In the genomic region with DNA sequence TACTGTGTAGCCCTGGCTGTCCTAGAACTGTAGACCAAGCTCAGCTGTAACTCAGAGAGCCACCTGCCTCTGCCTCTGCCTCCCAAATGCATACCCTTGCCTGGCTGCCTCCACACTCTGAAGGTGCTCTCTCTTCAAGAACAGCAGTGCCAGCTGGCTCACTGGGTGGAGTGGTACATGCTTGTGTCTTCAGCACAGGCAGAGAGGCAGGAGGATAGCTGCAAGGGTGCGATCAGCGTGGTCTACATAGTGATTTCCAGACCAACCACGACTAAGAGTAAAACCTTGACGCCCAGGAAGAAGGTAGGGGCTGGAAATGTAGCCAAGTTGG, we compare ENCODE assay signal across 9 mouse cellular contexts. TPM values are rescaled to one million over a fixed set of nuclear protein-coding genes. Genes with fewer than 3 reads are reported as not detected.
DNase-seq lines count a peak whose midpoint lies in the region; ATAC-seq and TF ChIP-seq lines count a peak whose summit lies in the region.
"Had no signal": no experiment of that assay in that cellular context is flagged by ENCODE, and none has a peak within 500 bp of the region (broad histone marks: within the 10 kb centered on the region; RNA-seq: fewer than 3 reads in every experiment).

No protein-coding gene starts in this region.

- peaks cover 40% of the 10 kb centered on the region for H3K79me2 ChIP-seq in C2C12 (ENCODE audit: control insufficient read depth, insufficient read depth)

- H3K79me3 ChIP-seq in C2C12 (ENCODE audit: low read depth) = peaks cover 2% of the 10 kb centered on the region

- H3K4me3 ChIP-seq in kidney, adult 2 months (ENCODE audit: insufficient read depth, low read depth, low read length) = no peak overlapping the region
- H3K4me3 ChIP-seq in C2C12 (ENCODE audit: insufficient read depth, poor library complexity, severe bottlenecking) = no peak overlapping the region
- H3K4me3 ChIP-seq in bone marrow, adult 2 months (replicated peaks; ENCODE audit: control insufficient read depth, low read depth, low read length) = no peak overlapping the region
- no peak overlapping the region for H3K4me3 ChIP-seq in limb, embryonic 14.5 days (replicated peaks; ENCODE audit: low read length)

- no peak overlapping the region for H3K9ac ChIP-seq in limb, embryonic 14.5 days (ENCODE audit: low read depth, low read length, severe bottlenecking)

- 72% methylated on average over 4 of the region's 4 CpGs for WGBS in kidney, adult 2 months
- WGBS in bone marrow, adult 2 months = 54% methylated on average over 4 of the region's 4 CpGs
- 84% methylated on average over 4 of the region's 4 CpGs for WGBS in limb, embryonic 14.5 days

- H3K27ac ChIP-seq in kidney, adult 2 months (ENCODE audit: insufficient read depth, low read depth, low read length) = peak overlapping the region; percentile 75
- peak overlapping the region; percentile 51 for H3K27ac ChIP-seq in bone marrow, adult 2 months (ENCODE audit: control insufficient read depth, insufficient read depth, low read depth, low read length, poor library complexity)
- 0 out of 2 replicates have a peak overlapping the region, but pooled peaks have one; percentile 38 for H3K27ac ChIP-seq in limb, embryonic 14.5 days (replicated peaks; ENCODE audit: low read depth, low read length)

- peak overlapping the region; percentile 22 for H3ac ChIP-seq in C2C12 (ENCODE audit: control insufficient read depth, insufficient read length, low read depth)

- no peaks in the 10 kb centered on the region for H3K9me3 ChIP-seq in limb, embryonic 14.5 days (ENCODE audit: control insufficient read depth, low read length)

- ATAC-seq in limb, embryonic 14.5 days (ENCODE audit: low FRiP score, low read depth) = no peak

- H3K4me1 ChIP-seq in kidney, adult 2 months (ENCODE audit: control insufficient read depth, insufficient read depth, low read length) = peaks cover 28% of the 10 kb centered on the region
- peaks cover 12% of the 10 kb centered on the region; the same call in 1 of the 2 replicates for H3K4me1 ChIP-seq in bone marrow, adult 2 months (ENCODE audit: control insufficient read depth, insufficient read depth, low read length)
- peaks cover 58% of the 10 kb centered on the region for H3K4me1 ChIP-seq in limb, embryonic 14.5 days (ENCODE audit: control insufficient read depth, insufficient read depth, low read length)

- H3K36me3 ChIP-seq in kidney, adult 2 months (ENCODE audit: control insufficient read depth, insufficient read depth, low read length) = peaks cover 11% of the 10 kb centered on the region
- H3K36me3 ChIP-seq in C2C12 (ENCODE audit: control insufficient read depth, insufficient read depth) = peaks cover 43% of the 10 kb centered on the region
- H3K36me3 ChIP-seq in limb, embryonic 14.5 days (ENCODE audit: control insufficient read depth, insufficient read depth, low read length) = peaks cover 70% of the 10 kb centered on the region

- DNase-seq in kidney, adult 2 months = no peak
- DNase-seq in kidney, postnatal 4 days = no peak
- no peak for DNase-seq in limb, embryonic 14.5 days (ENCODE audit: low spot score)
- no peak for DNase-seq in cerebellum, postnatal 10 days
- DNase-seq in cerebellum, postnatal 25 days = no peak
- no peak for DNase-seq in adrenal gland, postnatal 25 days

- no peak for TF ChIP-seq CTCF in kidney, adult 2 months (conservative IDR thresholded peaks at IDR 0.05; ENCODE audit: insufficient read depth, insufficient read length, low read depth, low read length)
- no peak for TF ChIP-seq CTCF in C2C12 (IDR thresholded peaks at IDR 0.05; ENCODE audit: control insufficient read depth, insufficient read depth, insufficient read length)
- no peak for TF ChIP-seq CTCF in bone marrow, adult 2 months (IDR thresholded peaks at IDR 0.05; ENCODE audit: control insufficient read depth, insufficient read depth, low read length)

- TF ChIP-seq POLR2A in kidney, adult 2 months (IDR thresholded peaks at IDR 0.05; ENCODE audit: low read depth, low read length) = no peak
- TF ChIP-seq POLR2A in bone marrow, adult 2 months (IDR thresholded peaks at IDR 0.05; ENCODE audit: borderline replicate concordance, control insufficient read depth, low read depth, low read length) = no peak
- TF ChIP-seq POLR2A in limb, embryonic 14.5 days (IDR thresholded peaks at IDR 0.05; ENCODE audit: borderline replicate concordance, extremely low read depth, insufficient read depth, insufficient read length) = no peak

- no peak overlapping the region for H3K4me2 ChIP-seq in limb, embryonic 14.5 days (replicated peaks; ENCODE audit: low read depth, low read length, severe bottlenecking)

- H3K27me3 ChIP-seq in kidney, adult 2 months (replicated peaks; ENCODE audit: control insufficient read depth, insufficient read depth, low read length) = no peaks in the 10 kb centered on the region
- H3K27me3 ChIP-seq in C2C12 (ENCODE audit: control insufficient read depth, insufficient read depth, insufficient read length) = no peaks in the 10 kb centered on the region
- no peaks in the 10 kb centered on the region for H3K27me3 ChIP-seq in limb, embryonic 14.5 days (ENCODE audit: control insufficient read depth, insufficient read depth, low read length)
- H3K27me3 ChIP-seq: Patski had no signal

TF ChIP-seq in C2C12, 6 proteins besides CTCF, POLR2A, EP300 and RAD21:
- no peak for TF ChIP-seq MYOD1 (IDR thresholded peaks at IDR 0.05; ENCODE audit: control insufficient read depth, insufficient read length, low read depth)
- TF ChIP-seq FOSL1 (IDR thresholded peaks at IDR 0.05; ENCODE audit: insufficient read depth, low read length, poor library complexity, severe bottlenecking) = no peak
- TF ChIP-seq USF1 (IDR thresholded peaks at IDR 0.05; ENCODE audit: low read depth) = no peak
- no peak for TF ChIP-seq CEBPB (IDR thresholded peaks at IDR 0.05; ENCODE audit: low read depth)
- no peak for TF ChIP-seq MAX (IDR thresholded peaks at IDR 0.05)
- TF ChIP-seq MYOG (IDR thresholded peaks at IDR 0.05; ENCODE audit: control insufficient read depth, extremely low read depth, insufficient read length) = no peak
TF ChIP-seq in C2C12: peak in this region for 0.

RNA-seq across cellular contexts. Expression of a gene that starts 47.0 kb away (rescaled TPM):
- 22.2 and 23.3 TPM in 2 replicates for polyA plus RNA-seq in kidney, adult 2 months (2012; rRNA removed)
- polyA plus RNA-seq in C2C12 (2012; fragmentation: generic; extraction: Trizol) = 27.9 TPM
- polyA plus RNA-seq in bone marrow, adult 2 months (2011; ENCODE audit: insufficient read depth, insufficient read length, low replicate concordance, missing spikeins) = 20.1 and 21.7 TPM in 2 replicates
- polyA plus RNA-seq in limb, embryonic 14.5 days (2012; rRNA removed) = 29.6 and 41.0 TPM in 2 replicates
- 12.9 and 15.6 TPM in 2 replicates for polyA plus RNA-seq in limb, embryonic 14.5 days (2014; fragmentation: Nextera tagmentation; extraction: Ambion mirVana)
- 91.4 and 96.4 TPM in 2 replicates for total RNA-seq in adrenal gland, postnatal 25 days (2021)
